Mouse (Mus musculus) sigmoid colon, adult 10 weeks (tissue): ENCODE results near the gene Itga10. TPM values are rescaled to one million over a fixed set of nuclear protein-coding genes. Genes with fewer than 3 reads are reported as not detected.

ENCODE experiments used
- polyA plus RNA-seq: library from polyadenylated mRNA; stranded (reverse); fragments of 350-450 nt; fragmentation: Illumina TruSeq; extraction: RNeasy Lipid Tissue Mini Kit (QIAGEN cat#74804); gene quantifications from one replicate; pipeline ENCODE4 v1.2.3, GENCODE M21; 2014; ENCODE audit warnings: low read depth, low replicate concordance

Itga10 gene
- 0.28 TPM for polyA plus RNA-seq

DNA sequence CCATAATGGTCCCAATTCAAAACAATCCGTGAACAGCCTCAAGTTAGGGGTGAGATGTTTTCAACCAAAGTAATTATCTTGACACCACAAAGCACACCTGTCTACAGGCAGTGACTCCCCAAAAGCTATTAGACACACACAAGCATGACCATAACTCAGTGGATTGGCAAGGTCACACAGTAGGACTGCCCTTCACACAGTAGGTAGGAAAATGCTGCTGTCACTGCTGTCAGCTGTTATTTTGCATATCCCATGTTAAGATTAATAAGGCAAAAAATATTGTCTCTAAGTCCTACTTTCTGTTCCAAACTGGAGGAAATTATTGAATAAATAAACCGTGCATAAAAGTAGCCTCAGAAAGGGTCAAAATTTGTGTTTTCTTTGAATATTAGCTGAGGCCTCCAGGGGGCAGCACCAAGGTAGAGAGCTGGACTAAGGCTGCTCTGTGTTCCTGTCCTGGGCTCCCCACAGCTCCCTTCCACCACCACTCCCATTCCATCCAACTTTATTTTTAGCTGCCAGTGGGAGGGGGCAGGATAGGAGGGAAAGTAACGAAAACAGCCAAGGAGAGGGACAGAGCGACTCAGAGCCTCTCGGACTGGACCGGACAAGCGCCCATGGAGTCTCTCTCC is at the start of gene Itga10:
TSS of gene Itga10 (plus strand) at position 567 of the 632 bp plus-strand sequence.

DNA sequence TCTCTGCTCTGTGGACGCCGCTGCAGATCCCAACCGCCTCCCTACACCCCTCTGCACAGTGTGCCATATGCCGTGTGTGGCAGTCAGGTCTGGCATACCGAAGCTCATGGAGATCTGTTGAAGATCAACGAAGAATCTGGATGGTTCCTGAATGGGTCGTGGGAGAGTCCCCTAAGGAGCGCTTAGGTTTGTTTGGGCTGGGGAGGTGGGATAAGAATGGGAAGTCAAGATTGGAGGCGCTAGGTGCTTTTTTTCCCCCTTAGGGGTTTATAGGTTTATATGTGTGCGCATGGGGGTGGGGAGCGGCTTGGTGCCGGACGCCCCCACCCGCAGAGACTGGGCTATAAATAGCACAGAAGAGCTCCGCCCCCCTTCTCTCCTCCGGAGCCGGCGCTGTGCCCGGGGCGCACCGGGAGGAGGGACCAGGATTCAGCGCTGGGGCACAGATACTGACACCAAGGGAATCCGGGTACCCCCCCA is 49.1 kb upstream of the Itga10 start, which contains the start of gene Ankrd34a:
TSS of gene Ankrd34a (plus strand) at position 409 of the 480 bp plus-strand sequence.

DNA sequence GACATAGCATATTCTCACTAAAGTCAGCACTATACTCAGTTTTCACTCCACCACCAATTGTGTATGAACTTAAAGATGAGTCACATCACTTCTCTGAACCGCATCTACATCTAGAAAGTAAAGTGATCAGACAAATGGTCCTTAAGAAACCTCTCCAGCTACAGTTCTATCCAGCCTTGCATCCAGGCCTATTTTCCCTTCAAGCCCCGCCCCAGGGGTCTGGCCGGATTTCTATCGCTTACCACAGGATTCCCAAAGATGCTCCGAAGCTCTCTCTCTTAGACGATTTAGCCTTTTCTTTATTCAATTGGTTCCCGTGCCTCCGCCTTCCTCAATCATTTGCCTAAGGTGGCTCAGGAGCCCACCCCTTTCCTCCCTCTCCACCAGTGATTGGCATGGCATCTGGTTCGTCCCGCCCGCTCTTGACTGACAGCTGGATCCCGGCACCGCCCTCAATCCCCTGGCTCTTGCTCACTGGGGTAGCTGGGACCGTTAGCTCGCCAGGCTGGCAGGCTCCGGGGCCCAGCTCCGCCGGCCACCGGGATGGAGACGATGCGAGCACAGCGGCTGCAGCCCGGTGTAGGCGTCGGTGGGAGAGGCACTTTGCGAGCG is 44.6 kb upstream of the Itga10 start, which contains the start of gene Lix1l:
TSS of gene Lix1l (plus strand) at position 511 of the 612 bp plus-strand sequence.

DNA sequence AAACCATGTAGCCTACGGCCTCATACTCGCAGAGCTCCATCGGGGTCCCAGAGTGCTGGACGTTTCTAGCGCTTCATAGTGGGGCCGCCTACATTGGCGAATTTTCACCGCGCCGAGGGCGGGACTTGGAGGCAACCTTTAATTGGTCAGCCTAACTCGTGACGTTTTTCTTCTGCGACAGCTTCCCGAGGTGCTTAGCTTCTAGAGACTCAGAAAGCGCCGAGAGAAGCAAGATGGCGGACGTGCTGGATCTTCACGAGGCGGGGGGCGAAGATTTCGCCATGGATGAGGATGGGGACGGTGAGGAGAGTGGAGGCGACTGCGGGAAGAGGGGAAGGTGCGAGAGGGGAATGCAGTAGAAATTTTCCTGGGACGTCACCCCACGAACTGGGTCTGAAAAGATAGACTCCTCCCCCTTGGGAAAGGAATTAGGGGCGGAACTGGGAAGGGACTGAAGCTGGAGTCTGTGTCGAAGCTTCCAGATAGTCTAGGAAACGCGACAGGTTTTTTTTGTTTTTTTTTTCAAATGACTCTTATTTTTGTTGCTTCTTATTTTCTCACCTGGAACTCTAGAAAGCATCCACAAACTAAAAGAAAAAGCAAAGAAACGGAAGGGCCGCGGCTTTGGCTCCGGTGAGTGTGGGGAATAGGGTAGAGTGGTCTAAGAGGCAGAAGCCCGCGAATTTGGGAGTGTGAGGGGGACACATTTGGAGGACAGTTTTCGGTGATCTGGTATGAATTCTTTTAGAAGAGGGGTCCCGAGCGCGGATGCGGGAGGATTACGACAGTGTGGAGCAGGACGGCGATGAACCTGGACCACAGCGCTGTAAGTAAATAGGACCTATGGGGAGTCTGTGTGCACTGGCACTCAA is 15.4 kb upstream of the Itga10 start, which contains the start of gene Rbm8a:
TSS of gene Rbm8a (plus strand) at position 205 of the 872 bp plus-strand sequence.

DNA sequence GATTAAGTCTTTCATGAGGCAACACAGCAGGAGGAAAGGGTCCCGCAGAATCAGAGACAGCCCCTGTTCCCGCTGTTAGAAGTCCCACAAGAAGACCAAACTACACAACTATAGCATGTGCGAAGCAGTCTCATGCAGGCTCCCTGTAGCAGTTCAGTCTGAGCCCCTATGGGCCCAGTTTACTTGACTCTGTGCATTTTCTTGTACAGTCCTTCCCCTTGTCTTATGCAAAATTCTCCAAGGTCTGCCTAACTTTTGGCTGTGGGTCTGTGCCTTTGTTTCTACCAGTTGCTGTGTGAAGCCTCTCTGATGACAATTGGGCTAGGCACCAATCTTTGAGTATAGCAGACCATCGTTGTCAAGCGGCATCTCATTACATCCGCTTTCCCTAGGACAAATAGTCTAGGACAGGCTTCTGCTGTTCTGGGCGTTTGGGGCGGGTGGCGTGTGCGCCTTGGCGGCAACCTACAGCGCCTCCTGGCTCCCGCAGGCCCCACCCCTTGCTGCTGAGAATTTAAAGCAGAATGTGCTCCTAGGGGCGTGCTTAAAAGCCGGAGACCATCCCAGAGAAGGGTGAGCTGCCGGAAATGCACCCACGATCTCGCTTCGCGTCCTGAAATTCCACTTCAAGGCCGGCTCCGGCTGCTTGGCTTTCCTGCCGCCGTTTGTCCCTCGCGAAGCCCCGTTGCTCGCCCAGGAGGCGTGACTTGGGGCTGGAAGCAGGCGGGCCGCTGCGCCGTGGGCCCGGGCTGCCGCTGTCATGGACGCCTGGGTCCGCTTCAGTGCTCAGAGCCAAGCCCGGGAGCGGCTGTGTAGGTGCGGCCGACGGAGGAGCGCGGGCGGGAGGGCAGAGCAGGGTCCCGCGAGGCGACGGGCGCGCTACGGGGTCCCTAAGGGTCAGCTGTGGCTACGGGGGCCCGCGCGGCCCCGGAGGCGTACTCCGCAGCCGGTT is 10.2 kb upstream of the Itga10 start, which contains the start of the genes Pex11b and Gm42957:
TSS of gene Pex11b (plus strand) at position 449 of the 952 bp plus-strand sequence.
TSS of gene Gm42957 (plus strand) at position 547 of the 952 bp plus-strand sequence.

DNA sequence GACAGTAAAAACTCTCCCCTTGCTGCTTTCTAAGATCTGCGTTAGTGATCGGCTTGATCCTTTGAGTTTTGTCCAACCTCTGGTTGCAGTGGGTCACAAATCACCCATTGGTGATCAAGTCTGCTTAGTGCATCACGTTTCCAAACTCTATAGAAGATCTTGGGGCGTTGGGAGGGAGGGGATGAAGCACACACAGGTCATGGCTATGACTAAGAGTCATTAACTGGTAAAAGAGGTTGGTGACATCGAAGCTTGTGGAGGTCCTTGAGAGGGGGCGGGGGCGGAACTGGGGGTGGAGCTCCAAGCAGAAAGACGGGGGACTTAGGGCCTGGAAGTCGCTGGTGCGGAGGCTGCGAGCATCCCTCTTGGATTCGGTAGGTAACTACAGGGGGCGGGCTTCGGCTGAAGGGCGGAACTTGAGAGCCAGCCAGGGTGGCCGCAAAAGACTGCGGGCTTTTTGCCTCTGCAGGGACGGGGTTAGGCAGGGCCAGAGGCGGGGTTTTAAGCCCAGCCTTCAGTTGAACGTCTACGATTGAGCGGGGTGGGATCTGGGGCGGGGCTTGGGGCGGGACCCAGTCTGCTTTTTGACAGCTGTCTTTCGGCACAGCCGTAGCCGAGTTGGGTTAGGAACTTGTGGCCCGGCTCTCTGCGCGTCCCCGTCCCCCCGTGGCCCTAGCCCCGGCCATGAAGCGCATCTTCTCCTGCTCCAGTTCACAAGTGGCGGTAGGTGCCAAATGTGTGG is 24.5 kb downstream of the Itga10 start, which contains the start of gene Ankrd35:
TSS of gene Ankrd35 (plus strand) at position 405 of the 742 bp plus-strand sequence.

DNA sequence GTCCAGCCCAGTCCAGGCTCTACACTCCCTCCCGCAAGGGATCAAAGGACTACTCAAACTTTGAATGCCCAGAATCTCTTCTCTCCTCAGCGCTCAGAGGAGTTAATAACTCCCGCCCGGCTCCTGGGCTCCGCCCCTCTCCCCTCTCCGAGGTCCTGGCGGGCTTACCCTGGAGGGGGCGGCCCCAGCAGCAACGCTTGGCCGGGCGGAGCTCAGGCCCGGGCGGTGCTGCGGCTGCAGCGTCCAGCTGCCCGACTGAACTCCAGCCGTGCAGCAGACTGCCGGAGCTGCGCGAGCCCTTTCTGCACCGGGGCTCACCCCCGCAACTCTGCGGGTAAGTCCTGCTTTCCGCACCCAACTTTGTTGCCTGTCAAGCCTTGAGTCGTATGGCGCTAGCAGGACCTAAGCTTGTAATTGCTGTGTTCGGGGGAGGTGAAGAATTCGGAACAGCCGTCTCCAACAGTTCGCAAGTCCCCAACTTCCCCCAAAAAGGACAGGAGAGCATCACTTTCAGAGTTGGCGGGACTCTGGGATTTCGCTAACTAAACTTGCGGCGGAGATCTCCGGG is 50.9 kb downstream of the Itga10 start, which contains the start of gene Pias3:
TSS of gene Pias3 (plus strand) at position 187 of the 568 bp plus-strand sequence.

DNA sequence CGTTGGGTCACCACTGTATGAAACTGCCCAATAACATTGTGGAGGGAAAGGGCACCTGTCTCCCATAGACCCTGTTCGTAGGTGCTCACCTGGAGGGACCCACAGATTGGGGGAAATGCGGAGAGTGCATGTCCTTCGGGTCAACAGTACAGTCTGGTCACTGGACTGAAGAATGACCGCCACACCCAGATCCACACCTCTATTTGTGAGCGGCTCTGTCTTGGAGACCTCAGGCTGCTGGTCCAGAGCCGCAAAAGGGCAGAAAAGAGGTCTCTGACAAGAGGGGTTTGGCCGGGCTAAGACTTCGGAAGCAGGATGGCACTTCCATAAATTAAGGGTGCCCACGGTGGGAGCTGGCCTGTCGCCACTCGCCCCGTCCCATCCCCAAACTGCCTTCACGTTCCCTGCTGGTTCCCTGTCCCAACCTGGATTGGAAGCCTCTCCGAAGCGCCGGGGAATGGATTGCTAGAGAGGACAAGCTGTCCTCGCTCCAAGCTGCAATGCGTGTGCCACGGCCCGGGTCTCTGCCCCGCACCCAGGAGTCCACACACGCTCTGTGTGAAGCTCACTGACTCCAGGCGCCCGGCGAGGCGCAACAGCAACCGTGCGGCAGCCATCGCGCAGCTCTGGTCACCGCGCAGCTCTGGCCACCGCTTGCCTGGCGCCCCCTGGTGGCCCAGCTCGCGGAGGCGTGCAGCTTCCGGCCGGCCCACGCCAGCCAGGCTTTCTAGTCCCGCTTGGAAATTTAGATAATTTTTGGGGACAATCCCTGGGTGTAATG is 62.7 kb downstream of the Itga10 start, which contains the start of gene Nudt17:
TSS of gene Nudt17 (minus strand) at position 660 of the 781 bp plus-strand sequence.

Other genes starting within 250 kb of the Itga10 start
- gene BC107364, start 193.3 kb upstream of the Itga10 start, polyA plus RNA-seq, result not detected
- gene Hfe2, start 120.4 kb upstream of the Itga10 start, polyA plus RNA-seq, result not detected
- gene Txnip, start 87.6 kb upstream of the Itga10 start, polyA plus RNA-seq, result 762 TPM
- not detected for gene Gm16253, start 68.6 kb upstream of the Itga10 start, polyA plus RNA-seq
- 65.4 TPM for gene Polr3gl, start 51.4 kb upstream of the Itga10 start, polyA plus RNA-seq
- not detected for gene Ankrd34a, start 48.9 kb upstream of the Itga10 start, polyA plus RNA-seq
- gene Lix1l, start 44.4 kb upstream of the Itga10 start, polyA plus RNA-seq, result 15.5 TPM
- gene Rbm8a, start 15.7 kb upstream of the Itga10 start, polyA plus RNA-seq, result 30.9 TPM
- gene Pex11b, start 10.2 kb upstream of the Itga10 start, polyA plus RNA-seq, result 13.1 TPM
- 0.13 TPM for gene Gm42957, start 10.1 kb upstream of the Itga10 start, polyA plus RNA-seq
- gene Ankrd35, start 24.5 kb downstream of the Itga10 start, polyA plus RNA-seq, result 0.47 TPM
- 4.9 TPM for gene Pias3, start 50.8 kb downstream of the Itga10 start, polyA plus RNA-seq
- not detected for gene Nudt17, start 63.0 kb downstream of the Itga10 start, polyA plus RNA-seq
- 28.5 TPM for gene Polr3c, start 82.0 kb downstream of the Itga10 start, polyA plus RNA-seq
- gene Rnf115, start 82.1 kb downstream of the Itga10 start, polyA plus RNA-seq, result 137 TPM
- gene Pdzk1, start 183.7 kb downstream of the Itga10 start, polyA plus RNA-seq, result not detected
- gene Cd160, start 183.8 kb downstream of the Itga10 start, polyA plus RNA-seq, result 0.63 TPM